Mouse (Mus musculus) cerebellum, adult 9-10 months (tissue): Measurements from ENCODE around the gene Ccdc32.
A peak's percentile ranks its signal among the peaks of the same experiment; 100 is the strongest.
"Not testable (repeated sequence)": the region's sequence is repeated elsewhere in the genome, so short reads cannot be mapped to it uniquely, and the experiment has no call there.

Experiments
- DNase-seq: peaks from one replicate; pipeline ENCODE4 v3.0.0; 2022

Gene Ccdc32

GRCm38 (mm10) chr2:119028941-119029551, at the start of gene Ccdc32:
Gene Ccdc32, minus strand, starts transcription at chr2:119029393.
- DNase-seq = peak; percentile 98

- DNase-seq = no peak
Observed at GRCm38 (mm10) chr2:119072397-119072796, 43.2 kb upstream of the Ccdc32 start.

GRCm38 (mm10) chr2:119060139-119060538, 30.9 kb upstream of the Ccdc32 start:
- no peak for DNase-seq

DNA sequence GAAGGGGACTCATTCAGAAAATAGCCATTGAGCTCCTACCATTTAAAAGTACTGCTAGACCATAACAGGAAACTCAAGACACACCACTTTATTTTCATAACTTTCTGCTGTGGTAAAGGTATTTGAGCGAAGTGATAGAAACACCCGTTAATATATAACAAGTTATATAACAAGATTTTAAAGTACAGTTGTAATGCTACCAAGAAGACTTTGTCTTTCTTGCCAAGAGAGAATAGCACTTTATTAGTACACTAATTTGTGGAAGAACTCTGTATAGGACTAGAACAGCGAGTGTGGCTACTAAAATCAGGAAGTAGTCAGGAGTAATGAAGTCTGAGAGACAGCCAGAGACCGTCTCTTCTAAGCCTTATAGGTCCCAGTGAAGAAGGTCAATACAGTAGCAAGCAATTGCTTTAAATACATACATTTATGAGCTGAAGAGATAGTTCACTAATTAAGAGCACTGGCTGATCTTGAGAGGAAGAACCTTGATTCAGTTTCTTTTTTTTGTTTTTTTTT, 21.0 kb upstream of the Ccdc32 start:
- no peak for DNase-seq

DNA sequence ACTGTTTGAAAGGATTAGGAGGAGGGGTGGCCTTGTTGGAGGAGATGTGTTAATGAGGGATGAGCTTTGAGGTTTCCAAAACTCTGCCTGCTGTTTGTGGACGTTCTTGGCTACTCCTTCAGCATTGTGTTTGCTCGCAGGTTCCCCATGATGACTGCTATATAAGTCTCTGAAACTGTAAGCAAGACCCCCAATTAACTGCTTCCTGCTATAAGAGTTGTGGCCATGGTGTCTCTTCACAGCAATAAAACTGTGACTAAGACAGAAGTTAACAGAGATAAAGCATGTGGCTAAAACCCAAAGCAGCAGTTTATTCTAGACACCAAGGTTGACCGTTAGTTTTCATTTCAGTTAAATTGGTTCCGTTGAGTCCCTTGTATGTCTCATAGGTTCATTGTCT, 18.7 kb upstream of the Ccdc32 start:
- no peak for DNase-seq

GRCm38 (mm10) chr2:119046649-119047611, 17.7 kb upstream of the Ccdc32 start, which contains the start of gene Knl1:
Gene Knl1, plus strand, starts transcription at chr2:119047119.
- peak; percentile 97 for DNase-seq

- DNase-seq = no peak
Observed at GRCm38 (mm10) chr2:119045163-119045562, 16.0 kb upstream of the Ccdc32 start.

DNA sequence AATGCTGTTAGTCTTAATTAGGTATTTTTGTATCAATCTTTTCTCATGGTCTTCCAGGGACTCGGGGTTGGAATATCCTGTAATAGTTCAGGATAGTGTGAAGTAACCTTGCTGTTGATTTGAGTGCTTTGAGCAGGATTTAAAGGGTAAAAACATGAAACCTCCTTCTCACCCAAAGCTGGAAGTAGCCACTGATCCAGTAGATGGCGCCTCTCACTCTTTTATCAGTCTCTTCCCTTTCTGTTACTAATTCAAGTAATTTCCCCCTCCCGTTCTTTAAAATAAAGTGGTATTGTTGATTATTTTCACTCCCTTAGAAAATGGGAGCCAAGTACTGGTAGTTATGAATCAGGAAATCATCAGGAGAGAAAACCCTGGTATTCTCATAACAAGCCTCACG, 11.7 kb upstream of the Ccdc32 start:
- DNase-seq = no peak

- no peak for DNase-seq
Observed at GRCm38 (mm10) chr2:119035397-119035745, 6.2 kb upstream of the Ccdc32 start.

GRCm38 (mm10) chr2:119034656-119035396, 5.6 kb upstream of the Ccdc32 start, which contains the start of gene Rpusd2:
Gene Rpusd2, plus strand, starts transcription at chr2:119034790.
- DNase-seq = peak; percentile 92

DNA sequence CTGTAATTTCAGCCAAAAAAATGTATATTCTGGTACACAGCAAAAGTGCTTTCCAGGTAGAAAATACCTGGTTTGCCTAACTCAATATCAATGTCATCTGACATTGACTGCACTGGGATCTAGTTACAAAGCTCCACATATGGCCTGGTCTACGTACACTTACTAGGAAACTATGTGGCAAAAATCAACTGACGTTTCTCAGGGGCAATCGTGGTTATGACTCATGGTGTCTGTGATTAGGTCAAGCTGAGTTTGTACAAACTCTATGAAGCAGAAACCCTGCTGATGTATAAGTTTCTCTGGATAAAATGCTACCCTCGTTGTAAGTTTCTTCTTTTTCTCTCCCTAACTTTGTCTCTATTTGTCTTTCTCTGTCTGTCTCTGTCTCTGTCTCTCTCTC, 3.0 kb upstream of the Ccdc32 start:
- no peak for DNase-seq

DNA sequence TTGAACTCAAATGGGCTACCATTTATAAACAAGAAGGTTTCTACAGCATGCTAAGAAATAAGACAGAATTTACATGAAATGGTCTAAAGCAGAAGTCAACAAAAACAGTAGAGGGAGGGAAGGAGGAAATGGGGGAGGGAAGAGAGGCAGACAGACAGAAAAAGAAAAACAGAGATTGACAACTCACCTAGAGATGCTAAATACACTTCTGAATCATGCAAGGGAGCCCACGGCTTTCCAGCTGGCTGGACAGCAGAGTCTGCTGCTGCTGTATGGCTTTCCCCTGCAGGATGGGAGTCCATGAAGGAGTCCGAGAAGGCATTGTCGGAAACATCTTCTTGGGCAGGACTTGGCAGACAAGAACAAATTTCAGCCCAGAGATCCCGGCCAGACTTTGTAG, 2.2 kb downstream of the Ccdc32 start:
- DNase-seq = no peak

DNA sequence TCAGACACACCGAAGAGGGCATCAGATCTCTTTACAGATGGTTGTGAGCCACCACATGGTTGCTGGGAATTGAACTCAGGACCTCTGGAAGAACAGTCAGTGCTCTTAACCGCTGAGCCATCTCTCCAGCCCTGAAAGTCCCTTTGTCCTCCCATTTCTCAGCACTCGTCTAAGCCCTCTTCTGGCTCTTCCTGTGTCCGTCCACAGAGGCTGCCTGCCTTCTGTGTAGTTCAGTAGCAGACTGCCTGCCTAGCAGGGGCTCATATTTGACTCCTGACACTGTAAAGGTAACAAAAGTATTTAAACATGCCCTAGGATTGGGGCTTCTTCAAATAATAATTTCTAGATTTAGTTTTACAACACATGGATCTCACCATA, 4.0 kb downstream of the Ccdc32 start:
- DNase-seq = no peak

- no peak for DNase-seq
Observed at GRCm38 (mm10) chr2:119024536-119025238, 4.5 kb downstream of the Ccdc32 start.

DNA sequence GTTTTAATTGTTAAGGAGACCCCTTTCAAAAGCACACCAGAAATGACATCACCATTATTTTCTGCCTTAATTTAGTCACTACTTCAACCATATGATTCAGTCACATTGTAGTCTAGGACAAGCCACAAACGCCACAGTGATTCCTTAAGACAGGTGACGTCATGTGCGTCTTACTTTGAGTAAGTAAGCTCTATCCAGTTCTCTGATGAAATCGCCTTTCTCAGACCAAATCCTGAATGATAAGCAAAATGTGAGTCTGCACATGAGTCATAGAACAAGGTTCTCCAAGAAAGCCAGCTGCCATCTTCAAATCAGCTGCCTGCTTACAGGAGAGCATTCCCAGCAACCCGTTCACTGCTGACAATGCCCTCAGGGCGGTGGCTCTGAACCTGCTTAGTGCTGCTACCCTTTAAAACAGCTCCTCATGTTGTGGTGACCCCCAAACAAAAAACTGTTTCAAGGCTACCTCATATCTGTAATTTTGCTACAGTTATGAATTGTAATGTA, 6.0 kb downstream of the Ccdc32 start:
- no peak for DNase-seq

DNA sequence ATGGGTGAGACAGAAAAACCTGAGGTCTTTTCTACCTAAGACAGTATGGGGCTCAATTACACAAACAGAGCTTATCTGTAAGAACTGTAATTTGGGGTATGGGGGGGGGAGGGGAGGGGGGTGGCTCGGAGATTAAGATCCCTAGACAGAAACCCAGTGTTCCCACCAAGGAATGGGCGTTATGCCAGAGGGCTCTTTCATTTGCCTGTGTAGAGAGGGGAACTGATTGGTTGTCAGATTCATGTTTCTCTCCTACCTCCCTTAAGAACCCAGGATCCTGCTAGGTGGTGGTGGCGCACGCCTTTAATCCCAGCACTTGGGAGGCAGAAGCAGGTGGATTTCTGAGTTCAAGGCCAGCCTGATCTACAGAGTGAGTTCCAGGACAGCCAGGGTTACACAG, 9.7 kb downstream of the Ccdc32 start:
- no peak for DNase-seq

GRCm38 (mm10) chr2:119019131-119019530, 10.1 kb downstream of the Ccdc32 start:
- no peak for DNase-seq

- no peak for DNase-seq
Observed at GRCm38 (mm10) chr2:119018391-119019122, 10.6 kb downstream of the Ccdc32 start.

DNA sequence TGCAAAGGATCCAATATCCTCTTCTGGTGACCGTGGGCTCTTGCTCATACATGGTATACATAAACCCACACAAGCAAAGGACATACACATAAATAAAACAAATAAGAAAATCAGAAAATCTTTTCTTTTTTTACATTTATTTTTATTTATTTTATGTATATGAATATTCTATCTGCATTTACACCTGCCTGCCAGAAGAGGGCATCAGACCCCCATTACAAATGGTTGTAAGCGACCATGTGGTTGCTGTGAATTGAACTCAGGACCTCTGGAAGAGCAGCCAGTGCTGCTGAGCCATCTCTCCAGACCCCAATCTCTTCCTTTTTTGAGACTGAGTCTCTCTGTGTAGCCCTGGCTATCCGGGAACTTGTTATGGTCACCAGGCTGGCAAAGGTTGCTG, 11.5 kb downstream of the Ccdc32 start:
- no peak for DNase-seq

GRCm38 (mm10) chr2:119016312-119016711, 12.9 kb downstream of the Ccdc32 start:
- DNase-seq = not testable (repeated sequence)

- peak; percentile 75 for DNase-seq
Observed at GRCm38 (mm10) chr2:119015604-119016180, 13.5 kb downstream of the Ccdc32 start.
